15 mouse cellular contexts compared by ENCODE assay signal in genomic region chr6:142609401-142610373, GRCm38 (mm10). TPM values are rescaled to one million over a fixed set of nuclear protein-coding genes. Genes with fewer than 3 reads are reported as not detected.
DNase-seq lines count a peak whose midpoint lies in the region; ATAC-seq lines count a peak whose summit lies in the region.
"Had no signal": no experiment of that assay in that cellular context is flagged by ENCODE, and none has a peak within 500 bp of the region (broad histone marks: within the 10 kb centered on the region; RNA-seq: fewer than 3 reads in every experiment).

No protein-coding gene starts in this region.

- ATAC-seq in kidney, embryonic 14.5 days (ENCODE audit: low FRiP score, low TSS enrichment), result peak; percentile 60; the same call in 1 of the 2 replicates
- ATAC-seq in heart, embryonic 13.5 days (ENCODE audit: extremely low read depth, insufficient number of reproducible peaks, low FRiP score, low TSS enrichment), result no peak
- ATAC-seq: forebrain, embryonic 15.5 days; hindbrain, postnatal 0 days; midbrain, embryonic 16.5 days had no signal

- no peaks in the 10 kb centered on the region for H3K4me1 ChIP-seq in kidney, embryonic 14.5 days (ENCODE audit: control insufficient read depth, insufficient read depth, low read length)
- peaks cover 37% of the 10 kb centered on the region for H3K4me1 ChIP-seq in heart, embryonic 13.5 days
- H3K4me1 ChIP-seq: limb, embryonic 15.5 days; neural tube, embryonic 12.5 days had no signal

- H3K36me3 ChIP-seq in kidney, embryonic 14.5 days (ENCODE audit: control insufficient read depth, insufficient read depth, low read length), result no peaks in the 10 kb centered on the region
- peaks cover 29% of the 10 kb centered on the region for H3K36me3 ChIP-seq in heart, embryonic 13.5 days
- H3K36me3 ChIP-seq: forebrain, embryonic 15.5 days; limb, embryonic 15.5 days; neural tube, embryonic 12.5 days had no signal

- WGBS in kidney, embryonic 14.5 days, result 49% methylated on average over 9 of the region's 9 CpGs
- 51% methylated on average over 9 of the region's 9 CpGs for WGBS in heart, embryonic 13.5 days

- H3K27ac ChIP-seq in kidney, embryonic 14.5 days (ENCODE audit: low read depth, low read length), result no peak overlapping the region; the same call in 1 of the 2 replicates
- H3K27ac ChIP-seq in heart, embryonic 13.5 days (replicated peaks), result 0 out of 2 replicates have a peak overlapping the region, but pooled peaks have one; percentile 18
- H3K27ac ChIP-seq: forebrain, embryonic 15.5 days; gastrocnemius, adult 2 months; hindbrain, postnatal 0 days; limb, embryonic 15.5 days; neural tube, embryonic 12.5 days had no signal

- H3K4me3 ChIP-seq in kidney, embryonic 14.5 days (ENCODE audit: low read length), result no peak overlapping the region
- no peak overlapping the region for H3K4me3 ChIP-seq in heart, embryonic 13.5 days
- H3K4me3 ChIP-seq: forebrain, embryonic 15.5 days; gastrocnemius, adult 2 months; limb, embryonic 15.5 days; neural tube, embryonic 12.5 days had no signal

- H3K9ac ChIP-seq in kidney, embryonic 14.5 days (ENCODE audit: low read depth, low read length), result no peak overlapping the region
- no peak overlapping the region for H3K9ac ChIP-seq in heart, embryonic 13.5 days
- H3K9ac ChIP-seq: forebrain, embryonic 15.5 days; limb, embryonic 15.5 days; neural tube, embryonic 12.5 days had no signal

- no peaks in the 10 kb centered on the region for H3K9me3 ChIP-seq in kidney, embryonic 14.5 days (ENCODE audit: control insufficient read depth, low read length)
- H3K9me3 ChIP-seq in heart, embryonic 13.5 days, result no peaks in the 10 kb centered on the region
- H3K9me3 ChIP-seq: forebrain, embryonic 15.5 days; limb, embryonic 15.5 days; neural tube, embryonic 12.5 days had no signal

- no peaks in the 10 kb centered on the region for H3K27me3 ChIP-seq in kidney, embryonic 14.5 days (ENCODE audit: control insufficient read depth, insufficient read depth, low read length)
- no peaks in the 10 kb centered on the region for H3K27me3 ChIP-seq in heart, embryonic 13.5 days (replicated peaks)
- H3K27me3 ChIP-seq: forebrain, embryonic 15.5 days; limb, embryonic 15.5 days; neural tube, embryonic 12.5 days had no signal

- no peak for DNase-seq in kidney, adult 8-10 months
- peak; percentile 22 for DNase-seq in lung, postnatal 10 days
- no peak for DNase-seq in lung, postnatal 36 days
- DNase-seq in B cell, adult 2 months, result no peak
- DNase-seq in cerebellum, adult 9-10 months, result no peak
- DNase-seq: cerebellum, adult 8-10 months; gastrocnemius, adult 2 months; layer of hippocampus, postnatal 36 days had no signal

- H3K4me2 ChIP-seq in kidney, embryonic 14.5 days (replicated peaks; ENCODE audit: low read depth, low read length), result no peak overlapping the region
- H3K4me2 ChIP-seq in heart, embryonic 13.5 days, result no peak overlapping the region
- H3K4me2 ChIP-seq: forebrain, embryonic 15.5 days; limb, embryonic 15.5 days; neural tube, embryonic 12.5 days had no signal

RNA-seq across cellular contexts. Expression of gene Kcnj8, which starts 38.3 kb away (rescaled TPM):
- polyA plus RNA-seq in kidney, embryonic 14.5 days (2014; fragmentation: Nextera tagmentation; extraction: Ambion mirVana), result 18.8 and 21.0 TPM in 2 replicates
- polyA plus RNA-seq in heart, embryonic 13.5 days (2015; fragmentation: Nextera tagmentation; extraction: Ambion mirVana), result 7.5 and 9.7 TPM in 2 replicates
